Mouse (Mus musculus) ovary, adult 2 months (tissue): ENCODE measurements around the gene Apoa4. TPM values are rescaled to one million over a fixed set of nuclear protein-coding genes. Genes with fewer than 3 reads are reported as not detected.

ENCODE experiments used
- polyA plus RNA-seq: library from polyadenylated mRNA; depleted of rRNA; stranded (reverse); fragments of >200 nt; gene quantifications from 2 replicates; pipeline ENCODE4 v1.2.3, GENCODE M21; 2012; rRNA removed

The Apoa4 gene
- 71.0 and 101 TPM in 2 replicates for polyA plus RNA-seq

DNA sequence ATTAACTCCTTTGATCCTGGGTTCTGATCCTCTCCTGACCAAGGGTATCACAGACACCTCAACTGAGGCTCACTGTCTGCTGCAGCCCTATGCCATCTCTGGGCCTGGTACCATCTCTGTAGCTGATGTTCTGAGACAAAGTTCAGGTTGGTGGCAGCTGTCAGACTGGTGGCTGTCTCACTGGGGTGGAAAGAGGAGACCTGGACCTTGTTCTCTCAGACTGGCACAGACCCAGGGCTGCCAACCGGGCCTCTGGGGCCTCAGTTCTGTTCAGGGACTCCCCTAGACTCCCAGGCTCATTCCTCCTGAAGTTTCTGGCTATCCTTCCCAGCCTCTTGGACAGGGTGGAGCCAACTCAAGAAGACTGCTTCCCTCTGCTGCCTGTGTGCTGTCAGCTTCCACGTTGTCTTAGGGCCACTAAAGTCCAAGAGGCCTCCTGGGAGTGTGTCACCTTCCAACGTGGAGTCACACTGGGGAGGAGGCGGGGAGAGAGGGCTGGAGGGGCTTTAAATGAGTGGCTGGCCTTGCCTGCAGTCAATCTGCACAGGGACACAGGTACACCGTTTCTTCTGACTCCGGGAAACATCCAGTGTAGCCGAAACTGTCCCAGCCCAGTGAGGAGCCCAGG, at the start of gene Apoa4:
Gene Apoa4, plus strand, starts transcription at position 171 of the 628 bp plus-strand sequence.

DNA sequence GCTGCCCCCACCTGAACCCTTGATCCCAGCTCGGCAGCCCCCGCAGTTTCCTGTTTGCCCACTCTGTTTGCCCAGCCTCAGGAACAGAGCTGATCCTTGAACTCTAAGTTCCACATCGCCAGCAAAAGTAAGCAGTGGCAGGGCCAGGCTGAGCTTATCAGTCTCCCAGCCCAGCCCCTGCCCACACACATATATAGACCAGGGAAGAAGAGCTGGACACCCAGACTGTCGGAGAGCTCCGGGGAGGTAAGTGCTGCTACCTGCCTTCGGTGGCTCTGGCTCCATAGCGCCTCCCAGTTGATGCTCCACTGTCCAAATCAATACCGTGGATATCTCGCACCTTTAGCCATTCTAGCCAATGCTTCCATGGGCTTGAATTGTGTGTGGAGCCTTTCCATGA, 12.0 kb upstream of the Apoa4 start, which contains the start of gene Apoa1:
Gene Apoa1, plus strand, starts transcription at position 90 of the 400 bp plus-strand sequence.

DNA sequence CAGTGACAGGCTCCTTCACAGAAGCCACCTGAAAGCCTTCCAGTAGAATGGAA, 5.1 kb upstream of the Apoa4 start, which contains the start of gene Apoc3:
Gene Apoc3, minus strand, starts transcription at position 41 of the 53 bp plus-strand sequence.

DNA sequence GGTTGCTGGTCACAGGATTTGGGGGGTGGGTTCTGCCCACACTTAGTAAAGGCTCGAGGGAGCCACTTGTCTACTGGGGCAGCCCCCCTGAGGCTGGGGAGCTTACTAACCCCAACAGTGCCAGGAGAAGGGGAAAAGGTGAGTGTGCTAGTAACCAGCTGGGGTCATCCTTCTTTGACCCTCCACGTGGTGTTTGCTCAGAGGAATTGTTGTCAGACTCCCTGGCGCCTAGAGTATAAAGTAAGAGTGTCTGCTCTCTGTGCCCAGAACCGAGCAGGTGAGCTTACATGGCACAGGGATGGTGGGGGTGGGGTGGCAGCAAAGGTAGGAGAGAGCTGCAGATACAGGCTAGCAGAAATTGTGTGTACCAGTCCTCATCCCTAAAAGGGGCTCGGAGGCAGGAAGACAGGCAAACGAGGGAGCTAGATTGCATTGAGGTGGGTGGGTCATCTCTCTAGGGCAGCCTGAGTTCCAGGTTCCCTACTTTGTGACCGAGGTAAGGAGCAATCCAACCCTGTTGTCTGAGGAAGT, 27.9 kb downstream of the Apoa4 start, which contains the start of gene Apoa5:
Gene Apoa5, plus strand, starts transcription at position 291 of the 531 bp plus-strand sequence.

DNA sequence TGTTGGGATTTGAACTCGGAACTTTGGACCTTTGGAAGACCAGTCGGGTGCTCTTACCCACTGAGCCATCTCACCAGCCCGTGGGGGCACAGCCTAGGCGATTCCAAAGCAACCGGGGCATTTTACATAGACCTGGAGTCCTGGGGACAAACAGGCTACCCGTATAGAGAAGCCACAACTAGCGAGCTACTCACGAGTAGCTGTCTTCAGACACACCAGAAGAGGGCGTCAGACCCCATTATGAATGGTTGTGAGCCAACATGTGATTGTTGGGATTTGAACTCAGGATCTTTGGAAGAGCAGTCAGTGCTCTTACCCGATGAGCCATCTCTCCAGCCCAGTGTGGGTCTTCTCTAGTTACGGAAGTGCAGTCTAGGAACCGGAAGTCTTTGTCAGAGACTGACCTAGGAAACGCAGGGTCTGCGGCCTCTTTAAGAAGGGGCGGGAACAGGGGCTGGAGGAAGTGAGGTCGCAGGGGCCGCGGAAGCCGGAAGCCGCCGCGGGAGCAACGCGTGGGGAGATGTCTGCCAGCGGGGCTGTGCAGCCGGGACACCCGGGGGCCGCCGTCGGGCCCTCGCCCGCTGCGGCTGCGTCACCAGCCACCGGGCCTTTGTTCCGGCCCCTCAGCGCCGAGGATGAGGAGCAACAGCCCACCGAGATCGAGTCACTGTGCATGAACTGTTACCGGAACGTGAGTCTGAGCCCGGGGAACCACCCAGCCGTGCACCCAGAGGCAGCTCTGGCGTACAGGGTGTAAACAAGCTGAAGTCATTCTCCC, 32.4 kb downstream of the Apoa4 start, which contains the start of gene Zpr1:
Gene Zpr1, plus strand, starts transcription at position 388 of the 778 bp plus-strand sequence.

DNA sequence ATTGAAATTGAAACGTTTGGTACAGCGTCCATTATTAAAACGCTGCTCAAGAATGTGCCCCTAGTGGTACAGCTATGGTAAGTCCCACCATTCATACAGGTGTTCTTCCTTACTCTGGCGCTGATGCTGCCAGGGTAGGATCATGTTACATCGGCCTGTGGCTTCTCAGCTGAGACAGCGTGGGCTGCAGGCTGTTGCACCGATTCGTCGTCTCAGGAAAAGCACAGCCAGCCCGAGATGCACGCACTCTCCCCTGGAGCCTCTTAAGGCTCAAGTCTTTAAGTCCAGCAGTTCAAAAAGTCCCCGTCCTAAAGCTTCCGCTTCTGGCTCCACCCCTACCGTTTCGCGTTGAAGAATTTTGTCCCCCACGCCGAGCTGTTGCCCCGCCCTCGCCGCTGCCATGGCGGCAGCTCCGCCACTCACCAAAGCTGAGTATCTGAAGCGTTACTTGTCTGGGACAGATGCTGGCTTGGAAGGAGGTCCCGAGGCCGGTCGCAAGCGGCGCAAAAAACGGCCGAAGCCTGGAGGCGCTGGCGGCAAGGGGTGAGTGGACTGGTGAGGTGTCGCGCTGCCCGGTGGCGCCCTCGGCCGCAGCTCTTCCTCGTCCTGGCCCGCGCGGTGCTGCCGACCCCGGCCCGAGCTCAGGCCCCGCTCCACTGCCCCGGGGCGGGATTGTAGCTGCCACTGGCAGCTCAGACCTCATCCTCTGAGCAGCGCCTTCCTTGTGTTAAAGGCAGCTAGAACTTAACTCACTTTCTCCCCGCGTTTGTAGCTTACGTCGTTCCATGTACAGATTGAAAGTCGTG, 42.3 kb downstream of the Apoa4 start, which contains the start of gene Bud13:
Gene Bud13, plus strand, starts transcription at position 378 of the 806 bp plus-strand sequence.

Other genes with a start within 250 kb of the Apoa4 start
- gene Pafah1b2, start 228.0 kb upstream of the Apoa4 start, polyA plus RNA-seq, result 25.8 and 78.4 TPM in 2 replicates
- gene Sik3, start 227.9 kb upstream of the Apoa4 start, polyA plus RNA-seq, result 19.1 and 27.3 TPM in 2 replicates
- 45.3 and 66.3 TPM in 2 replicates for gene Apoa1, start 12.1 kb upstream of the Apoa4 start, polyA plus RNA-seq
- 7.2 and 21.7 TPM in 2 replicates for gene Apoc3, start 5.1 kb upstream of the Apoa4 start, polyA plus RNA-seq
- 1.0 and 1.4 TPM in 2 replicates for gene Apoa5, start 27.9 kb downstream of the Apoa4 start, polyA plus RNA-seq
- gene Zpr1, start 32.4 kb downstream of the Apoa4 start, polyA plus RNA-seq, result 30.1 and 44.3 TPM in 2 replicates
- gene Bud13, start 42.3 kb downstream of the Apoa4 start, polyA plus RNA-seq, result 11.8 and 14.7 TPM in 2 replicates
- gene 4931429L15Rik, start 79.3 kb downstream of the Apoa4 start, polyA plus RNA-seq, result not detected in 2 replicates